Mouse (Mus musculus) testis, adult 2 months (tissue): ENCODE data around the gene Tenm4.

ENCODE experiments used
- CTCF ChIP-seq: fragments of 200-500 bp; IDR thresholded peaks from 2 replicates; pipeline ENCODE4 v1.5.1; 2012; ENCODE audit warnings: low read depth, mild to moderate bottlenecking, inconsistent platforms, low read length, moderate library complexity; ENCODE audit not compliant: control insufficient read depth, insufficient read depth, insufficient replicate concordance
- POLR2A ChIP-seq: fragments of 200-500 bp; IDR thresholded peaks from 2 replicates; pipeline ENCODE4 v1.6.1; 2012; ENCODE audit warnings: low read depth, mild to moderate bottlenecking, inconsistent platforms, low read length, moderate library complexity; ENCODE audit not compliant: control insufficient read depth

- TF ChIP-seq CTCF = no peak
- no peak for TF ChIP-seq POLR2A
Observed at GRCm38 (mm10) chr7:96796033-96796741, 625.1 kb downstream of the Tenm4 start.
